Mouse (Mus musculus): ENCODE data around the gene 2900011O08Rik.

2900011O08Rik gene

GRCm38 (mm10) chr16:14004726-14005125 lies 18.3 kb downstream of the 2900011O08Rik start:
- no peak for DNase-seq (ENCODE audit: low spot score in 2 of 2)

- no peak for DNase-seq (ENCODE audit: low spot score in 2 of 2)
Measured at GRCm38 (mm10) chr16:14005266-14005665, 18.9 kb downstream of the 2900011O08Rik start.

- DNase-seq (ENCODE audit: low spot score in 2 of 2) = no peak
Measured at GRCm38 (mm10) chr16:14008081-14008480, 21.7 kb downstream of the 2900011O08Rik start.

- DNase-seq (ENCODE audit: low spot score in 2 of 2) = no peak
Measured at GRCm38 (mm10) chr16:14008708-14009107, 22.3 kb downstream of the 2900011O08Rik start.

- DNase-seq (ENCODE audit: low spot score in 2 of 2) = no peak
Measured at GRCm38 (mm10) chr16:14009966-14010365, 23.6 kb downstream of the 2900011O08Rik start.

GRCm38 (mm10) chr16:14017306-14017705 lies 30.9 kb downstream of the 2900011O08Rik start:
- no peak for DNase-seq (ENCODE audit: low spot score in 2 of 2)

GRCm38 (mm10) chr16:14021166-14021822 lies 34.9 kb downstream of the 2900011O08Rik start:
- no peak for DNase-seq (ENCODE audit: low spot score in 2 of 2)

- DNase-seq (ENCODE audit: low spot score in 2 of 2) = no peak
Measured at GRCm38 (mm10) chr16:14025091-14025990, 38.9 kb downstream of the 2900011O08Rik start.

- no peak for DNase-seq (ENCODE audit: low spot score in 2 of 2)
Measured at GRCm38 (mm10) chr16:14029072-14029471, 42.7 kb downstream of the 2900011O08Rik start.

- no peak for DNase-seq (ENCODE audit: low spot score in 2 of 2)
Measured at GRCm38 (mm10) chr16:14029851-14030250, 43.4 kb downstream of the 2900011O08Rik start.

- no peak for DNase-seq (ENCODE audit: low spot score in 2 of 2)
Measured at GRCm38 (mm10) chr16:14030650-14031049, 44.2 kb downstream of the 2900011O08Rik start.

- DNase-seq (ENCODE audit: low spot score in 2 of 2) = no peak
Measured at GRCm38 (mm10) chr16:14033076-14033475, 46.7 kb downstream of the 2900011O08Rik start.

- DNase-seq (ENCODE audit: low spot score in 2 of 2) = no peak
Measured at GRCm38 (mm10) chr16:14042421-14042820, 56.0 kb downstream of the 2900011O08Rik start.

- DNase-seq (ENCODE audit: low spot score in 2 of 2) = no peak
Measured at GRCm38 (mm10) chr16:14044695-14045094, 58.3 kb downstream of the 2900011O08Rik start.

GRCm38 (mm10) chr16:14046224-14046756 lies 59.9 kb downstream of the 2900011O08Rik start:
- no peak for DNase-seq (ENCODE audit: low spot score in 2 of 2)

- no peak for DNase-seq (ENCODE audit: low spot score in 2 of 2)
Measured at GRCm38 (mm10) chr16:14052221-14052620, 65.8 kb downstream of the 2900011O08Rik start.

- DNase-seq (ENCODE audit: low spot score in 2 of 2) = no peak
Measured at GRCm38 (mm10) chr16:14053116-14053515, 66.7 kb downstream of the 2900011O08Rik start.

GRCm38 (mm10) chr16:14055271-14055670 lies 68.9 kb downstream of the 2900011O08Rik start:
- no peak for DNase-seq (ENCODE audit: low spot score in 2 of 2)

GRCm38 (mm10) chr16:14056734-14057133 lies 70.3 kb downstream of the 2900011O08Rik start:
- no peak for DNase-seq (ENCODE audit: low spot score in 2 of 2)

- no peak for DNase-seq (ENCODE audit: low spot score in 2 of 2)
Measured at GRCm38 (mm10) chr16:14058541-14058940, 72.1 kb downstream of the 2900011O08Rik start.

GRCm38 (mm10) chr16:14059118-14059854 lies 72.9 kb downstream of the 2900011O08Rik start:
- DNase-seq (ENCODE audit: low spot score in 2 of 2) = no peak

GRCm38 (mm10) chr16:14059869-14060268 lies 73.5 kb downstream of the 2900011O08Rik start:
- DNase-seq (ENCODE audit: low spot score in 2 of 2) = no peak
